In the genomic region with DNA sequence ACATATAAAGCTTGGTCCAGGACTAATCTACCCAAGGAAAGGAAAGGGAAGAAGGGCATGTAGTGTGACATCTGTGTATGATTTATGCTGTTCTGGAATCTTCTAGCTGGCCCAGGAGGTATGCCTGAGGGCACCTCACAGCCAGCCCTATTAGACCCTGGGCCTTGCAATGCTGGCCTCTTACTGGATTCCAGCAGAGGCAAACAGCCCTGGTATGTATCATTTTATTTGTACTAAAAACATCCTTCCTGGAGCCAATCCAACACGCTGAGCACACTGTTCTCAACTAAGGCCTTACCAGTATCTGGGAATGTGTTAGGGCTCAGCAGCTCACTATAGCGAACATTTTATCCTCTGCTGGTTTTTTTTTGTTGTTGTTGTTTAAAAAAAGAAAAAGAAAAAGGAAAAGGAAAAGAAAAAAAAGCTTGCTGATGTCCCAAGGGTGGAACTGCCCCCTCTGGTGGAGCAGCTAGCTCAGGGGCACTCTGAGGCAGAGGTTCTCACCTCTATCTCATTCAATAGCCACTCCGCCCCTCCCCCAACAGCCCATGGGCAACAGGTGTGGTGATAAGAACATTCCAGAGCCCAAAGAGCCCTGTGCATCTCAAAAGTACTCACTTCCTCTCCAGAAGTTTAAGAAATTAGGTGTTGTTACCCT, we compare ENCODE assay signal across 10 mouse cellular contexts.
A peak's percentile ranks its signal among the peaks of the same experiment; 100 is the strongest.
DNase-seq lines count a peak whose midpoint lies in the region; ATAC-seq and TF ChIP-seq lines count a peak whose summit lies in the region.
"Had no signal": no experiment of that assay in that cellular context is flagged by ENCODE, and none has a peak within 500 bp of the region (broad histone marks: within the 10 kb centered on the region; RNA-seq: fewer than 3 reads in every experiment).

No protein-coding gene starts in this region.

- peaks cover 96% of the 10 kb centered on the region for H3K36me3 ChIP-seq in E14TG2a.4 (ENCODE audit: insufficient read depth, low read length)
- no peaks in the 10 kb centered on the region for H3K36me3 ChIP-seq in intestine, embryonic 14.5 days (ENCODE audit: control insufficient read depth, insufficient read depth, low read length)
- H3K36me3 ChIP-seq in hindbrain, embryonic 13.5 days = 0 out of 2 replicates have a peak, but pooled peaks cover 3% of the 10 kb centered on the region

- peaks cover 100% of the 10 kb centered on the region for H3K4me1 ChIP-seq in E14TG2a.4 (replicated peaks; ENCODE audit: low read depth, low read length)
- H3K4me1 ChIP-seq in intestine, embryonic 14.5 days (replicated peaks; ENCODE audit: control insufficient read depth, insufficient read depth, low read length) = peaks cover 65% of the 10 kb centered on the region
- peaks cover 47% of the 10 kb centered on the region for H3K4me1 ChIP-seq in lung, adult 2 months (ENCODE audit: control insufficient read depth, insufficient read depth, low read length)
- peaks cover 57% of the 10 kb centered on the region for H3K4me1 ChIP-seq in hindbrain, embryonic 13.5 days (replicated peaks)

- no peaks in the 10 kb centered on the region for H3K27me3 ChIP-seq in E14TG2a.4 (ENCODE audit: insufficient read depth, low read length)
- no peaks in the 10 kb centered on the region for H3K27me3 ChIP-seq in intestine, embryonic 14.5 days (replicated peaks; ENCODE audit: control insufficient read depth, insufficient read depth, low read length)
- no peaks in the 10 kb centered on the region for H3K27me3 ChIP-seq in hindbrain, embryonic 13.5 days
- H3K27me3 ChIP-seq: limb, embryonic 12.5 days had no signal

- 55% methylated on average over 3 of the region's 3 CpGs for WGBS in intestine, embryonic 14.5 days
- WGBS in lung, adult 2 months = 36% methylated on average over 3 of the region's 3 CpGs
- 92% methylated on average over 3 of the region's 3 CpGs for WGBS in hindbrain, embryonic 13.5 days

- no peaks in the 10 kb centered on the region for H3K9me3 ChIP-seq in E14TG2a.4 (ENCODE audit: low read length)
- no peaks in the 10 kb centered on the region for H3K9me3 ChIP-seq in intestine, embryonic 14.5 days (ENCODE audit: control insufficient read depth, low read length)
- no peaks in the 10 kb centered on the region for H3K9me3 ChIP-seq in hindbrain, embryonic 13.5 days
- H3K9me3 ChIP-seq: limb, embryonic 12.5 days had no signal

- 0 out of 2 replicates have a peak overlapping the region, but pooled peaks have one; percentile 13 for H3K4me2 ChIP-seq in intestine, embryonic 14.5 days (ENCODE audit: low read length)
- H3K4me2 ChIP-seq in hindbrain, embryonic 13.5 days = no peak overlapping the region
- H3K4me2 ChIP-seq: limb, embryonic 12.5 days had no signal

- no peak overlapping the region for H3K9ac ChIP-seq in intestine, embryonic 14.5 days (ENCODE audit: low read length)
- no peak overlapping the region for H3K9ac ChIP-seq in hindbrain, embryonic 13.5 days
- H3K9ac ChIP-seq: limb, embryonic 12.5 days had no signal

- ATAC-seq in intestine, embryonic 14.5 days (replicated peaks; ENCODE audit: low FRiP score, low TSS enrichment, low read depth) = no peak
- no peak for ATAC-seq in hindbrain, embryonic 13.5 days (ENCODE audit: low FRiP score)

- peak; percentile 38 for DNase-seq in adrenal gland, postnatal 14 days
- DNase-seq in adrenal gland, postnatal 4 days (ENCODE audit: low spot score in 2 of 2) = no peak
- DNase-seq in intestine, embryonic 14.5 days (ENCODE audit: low spot score) = no peak
- peak; percentile 39 for DNase-seq in lung, adult 2 months
- no peak for DNase-seq in embryo, embryonic 10 days (ENCODE audit: low spot score)
- DNase-seq in cerebellum, adult 9-10 months = no peak
- DNase-seq: adrenal gland, postnatal 36 days had no signal

- no peak for TF ChIP-seq POLR2A in lung, adult 2 months (IDR thresholded peaks at IDR 0.05; ENCODE audit: borderline replicate concordance, extremely low read depth, low read depth, low read length)

- TF ChIP-seq CTCF in E14TG2a.4 (conservative IDR thresholded peaks at IDR 0.05; ENCODE audit: low read length) = 0 out of 2 replicates have a peak, but pooled peaks have one; percentile 17
- TF ChIP-seq CTCF in lung, adult 2 months (IDR thresholded peaks at IDR 0.05; ENCODE audit: insufficient read depth, low read length) = peak; percentile 28; the same call in 1 of the 2 replicates

- H3K27ac ChIP-seq in intestine, embryonic 14.5 days (ENCODE audit: low read depth) = peak overlapping the region; percentile 77
- H3K27ac ChIP-seq in hindbrain, embryonic 13.5 days = no peak overlapping the region
- H3K27ac ChIP-seq: limb, embryonic 12.5 days had no signal

- peak overlapping the region; percentile 55 for H3K4me3 ChIP-seq in E14TG2a.4 (replicated peaks; ENCODE audit: low read length)
- H3K4me3 ChIP-seq in intestine, embryonic 14.5 days (ENCODE audit: low read depth, low read length) = no peak overlapping the region
- no peak overlapping the region for H3K4me3 ChIP-seq in lung, adult 2 months (replicated peaks; ENCODE audit: extremely low read depth, low read depth, low read length)
- H3K4me3 ChIP-seq in hindbrain, embryonic 13.5 days = no peak overlapping the region
- H3K4me3 ChIP-seq: limb, embryonic 12.5 days had no signal

Comparison
In these comparisons a context has a peak if more than half of its experiments do, and no peak if none do; other contexts are left out.
1. DNase-seq: peak in adrenal gland, postnatal 14 days (single experiment) and lung, adult 2 months (single experiment); none in adrenal gland, postnatal 4 days (0 of 2), intestine, embryonic 14.5 days (single experiment), embryo, embryonic 10 days (single experiment) and cerebellum, adult 9-10 months (single experiment).